Mouse (Mus musculus) stomach, embryonic 14.5 days (tissue): ENCODE results near the gene Hps5. TPM values are rescaled to one million over a fixed set of nuclear protein-coding genes. Genes with fewer than 3 reads are reported as not detected.
A peak's percentile ranks its signal among the peaks of the same experiment; 100 is the strongest.
"Not testable (repeated sequence)": the region's sequence is repeated elsewhere in the genome, so short reads cannot be mapped to it uniquely, and the experiment has no call there.

Experiments
- ATAC-seq: fragments of 200-750 bp; cut with Nextera tagmentation; 2 replicates; pipeline ENCODE4 v1.8.0; 2017; ENCODE audit warnings: low read depth, moderate TSS enrichment; ENCODE audit not compliant: insufficient number of reproducible peaks, insufficient read depth, low FRiP score
- H3K27ac ChIP-seq: fragments of 300-500 bp; sonication (generic); 2 replicates; pipeline ENCODE4 v1.5.1; 2014; ENCODE audit warnings: mild to moderate bottlenecking, low read length, moderate library complexity, mixed read lengths
- H3K27me3 ChIP-seq: fragments of 300-500 bp; sonication (generic); 2 replicates; pipeline ENCODE4 v1.6.1; 2014; ENCODE audit warnings: low read length, control low read depth, mixed read lengths; ENCODE audit not compliant: control insufficient read depth, insufficient read depth
- H3K36me3 ChIP-seq: fragments of 300-500 bp; sonication (generic); 2 replicates; pipeline ENCODE4 v1.6.1; 2014; ENCODE audit warnings: mild to moderate bottlenecking, control low read depth, low read length, moderate library complexity, mixed read lengths; ENCODE audit not compliant: control insufficient read depth, insufficient read depth
- H3K4me1 ChIP-seq: fragments of 300-500 bp; sonication (generic); 2 replicates; pipeline ENCODE4 v1.6.1; 2014; ENCODE audit warnings: low read length, control low read depth, mixed read lengths; ENCODE audit not compliant: control insufficient read depth, insufficient read depth
- H3K4me2 ChIP-seq: fragments of 300-500 bp; sonication (generic); replicated peaks from 2 replicates; pipeline ENCODE4 v1.6.1; 2014; ENCODE audit warnings: low read depth, low read length, control low read depth
- H3K4me3 ChIP-seq: fragments of 300-500 bp; sonication (generic); 2 replicates; pipeline ENCODE4 v1.5.1; 2014; ENCODE audit warnings: low read depth, low read length, control low read depth
- H3K9ac ChIP-seq: fragments of 300-500 bp; sonication (generic); replicated peaks from 2 replicates; pipeline ENCODE4 v1.6.1; 2014; ENCODE audit warnings: low read depth, mild to moderate bottlenecking, control low read depth, low read length, moderate library complexity, mixed read lengths
- H3K9me3 ChIP-seq: fragments of 300-500 bp; sonication (generic); 2 replicates; pipeline ENCODE4 v1.6.1; 2016; ENCODE audit warnings: low read depth, low read length, control low read depth; ENCODE audit not compliant: control insufficient read depth
- WGBS: fragments of 180-500 bp; shearing (Covaris S2); extraction: QIAGEN DNeasy Blood & Tissue Kit; methylation state at CpG from one replicate; pipeline ENCODE4 v1.1.7; 2014; 5-methylcytosine and 5-hydroxymethylcytosine counted together
- polyA plus RNA-seq: library from polyadenylated mRNA; unstranded; fragments of >200 nt; fragmentation: Nextera tagmentation; extraction: Ambion mirVana; gene quantifications from 2 replicates; pipeline ENCODE4 v1.2.1, GENCODE M21; 2014

Gene Hps5
- polyA plus RNA-seq, 1 experiment from 2014 or later: 24.3 TPM

DNA sequence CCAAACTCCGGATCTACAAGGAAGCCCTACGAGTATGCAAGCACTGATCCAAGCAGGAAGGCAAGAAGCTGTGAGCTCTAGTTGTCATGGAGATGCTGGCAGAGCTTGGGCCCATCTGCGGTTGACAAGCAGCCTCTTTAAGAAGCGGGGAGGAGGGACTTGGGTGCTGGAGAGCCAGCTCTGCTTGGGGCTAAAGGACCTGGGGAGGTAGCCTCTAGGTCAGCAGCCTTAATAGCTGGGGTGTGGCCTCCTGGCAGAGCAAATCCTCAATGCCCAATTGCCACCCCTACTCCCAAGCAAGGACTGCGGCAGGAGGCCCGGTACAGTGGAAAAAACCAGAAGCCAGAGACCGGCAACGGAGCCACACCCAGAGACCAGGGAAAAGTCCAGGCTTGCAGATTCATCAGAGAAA lies 43.0 kb upstream of the Hps5 start:
- no peaks in the 10 kb centered on the region for H3K9me3 ChIP-seq
- ATAC-seq: peak; percentile 54
- H3K27ac ChIP-seq: peak overlapping the region; percentile 74; the same call in 1 of the 2 replicates
- no peak overlapping the region for H3K4me3 ChIP-seq
- H3K36me3 ChIP-seq: no peaks in the 10 kb centered on the region
- H3K27me3 ChIP-seq: no peaks in the 10 kb centered on the region
- 6% methylated on average over 8 of the region's 8 CpGs for WGBS
- peaks cover 21% of the 10 kb centered on the region; the same call in 1 of the 2 replicates for H3K4me1 ChIP-seq
- no peak overlapping the region for H3K9ac ChIP-seq
- no peak overlapping the region; the same call in 1 of the 2 replicates for H3K4me2 ChIP-seq

DNA sequence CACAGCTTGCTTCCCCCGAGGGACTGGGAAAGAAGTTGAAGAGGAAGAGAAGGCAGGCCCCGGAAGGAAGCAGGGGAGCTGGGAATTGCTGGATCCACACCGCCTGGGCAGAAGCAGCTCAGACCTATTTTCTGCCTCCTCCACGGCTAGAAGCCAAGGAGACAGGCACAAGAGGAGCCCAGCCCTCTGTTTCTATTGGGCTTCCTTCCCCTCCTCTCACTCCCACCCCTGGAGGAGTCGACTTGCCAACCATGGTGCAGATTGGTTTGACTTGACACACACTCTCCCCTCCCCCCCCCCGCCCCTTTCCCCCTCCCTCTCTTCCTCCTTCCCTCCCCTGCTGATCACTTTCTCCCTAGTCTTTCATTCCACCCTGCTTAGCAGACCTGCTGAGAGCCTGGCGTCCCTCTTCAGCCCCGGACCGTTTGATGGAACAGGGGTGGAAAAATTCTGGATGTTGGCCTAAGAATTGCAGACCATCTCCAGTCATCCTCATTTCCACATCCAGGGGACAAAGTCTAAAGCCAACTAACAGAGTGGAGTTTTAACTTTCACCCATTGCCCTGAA lies 42.3 kb upstream of the Hps5 start:
- Histone ChIP-seq H3K27ac (peak overlapping the region; percentile 74; the same call in 1 of the 2 replicates), H3K4me2 (0 out of 2 replicates have a peak overlapping the region, but pooled peaks have one; percentile 10), H3K27me3 (no peaks in the 10 kb centered on the region), H3K4me3 (no peak overlapping the region), H3K4me1 (peaks cover 21% of the 10 kb centered on the region; the same call in 1 of the 2 replicates), H3K9ac (no peak overlapping the region), H3K36me3 (no peaks in the 10 kb centered on the region), H3K9me3 (no peaks in the 10 kb centered on the region)
- 3% methylated on average over 9 of the region's 9 CpGs for WGBS
- peak; percentile 46; the same call in 1 of the 2 replicates for ATAC-seq

DNA sequence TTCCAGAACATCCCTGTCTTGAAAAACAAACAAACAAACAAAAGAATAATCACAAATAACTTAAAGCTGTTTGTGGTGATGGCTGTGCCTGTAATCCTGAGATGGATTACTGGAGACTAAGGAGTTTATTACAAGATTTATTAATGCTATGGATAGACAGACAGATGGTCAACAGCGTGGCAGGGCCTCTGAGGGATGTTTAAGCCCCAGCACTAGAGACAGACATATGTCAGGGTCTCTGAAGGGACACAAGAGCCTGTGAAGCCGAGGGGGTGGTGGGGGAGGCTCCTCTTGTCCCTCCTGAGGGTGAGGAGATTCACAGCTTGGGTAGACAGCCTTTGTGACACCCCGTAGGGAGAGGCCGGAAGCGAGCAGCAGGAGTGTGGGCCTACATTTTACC lies 41.2 kb upstream of the Hps5 start:
- Histone ChIP-seq H3K4me3 (no peak overlapping the region), H3K27me3 (no peaks in the 10 kb centered on the region), H3K36me3 (no peaks in the 10 kb centered on the region), H3K4me2 (no peak overlapping the region), H3K9ac (no peak overlapping the region), H3K4me1 (peaks cover 21% of the 10 kb centered on the region; the same call in 1 of the 2 replicates), H3K9me3 (no peaks in the 10 kb centered on the region), H3K27ac (no peak overlapping the region)
- no peak for ATAC-seq
- 65% methylated on average over 5 of the region's 5 CpGs for WGBS

DNA sequence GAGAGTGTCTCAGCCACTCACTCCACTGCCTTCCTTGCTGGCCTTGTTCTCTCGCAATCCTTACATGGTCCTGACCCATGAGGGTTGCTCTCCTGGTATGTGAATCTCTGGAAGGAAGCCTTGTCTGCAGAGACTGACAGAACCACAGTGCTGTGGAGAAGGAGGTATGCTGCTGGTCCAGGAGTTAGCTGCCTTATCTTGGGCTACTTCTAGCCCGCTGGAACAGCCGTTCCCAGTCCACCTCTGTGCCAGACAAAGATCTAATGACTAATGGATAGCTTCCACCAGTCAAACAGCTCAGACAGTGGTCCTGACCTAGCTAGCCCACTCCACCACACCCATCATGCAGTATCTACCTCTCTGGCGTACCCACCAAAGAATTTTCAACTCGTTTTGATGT lies 40.5 kb upstream of the Hps5 start:
- Histone ChIP-seq H3K4me1 (peaks cover 21% of the 10 kb centered on the region; the same call in 1 of the 2 replicates), H3K27me3 (no peaks in the 10 kb centered on the region), H3K4me2 (no peak overlapping the region), H3K4me3 (no peak overlapping the region), H3K9me3 (no peaks in the 10 kb centered on the region), H3K27ac (no peak overlapping the region), H3K36me3 (no peaks in the 10 kb centered on the region), H3K9ac (no peak overlapping the region)
- ATAC-seq: no peak
- 61% methylated on average over 5 of the region's 5 CpGs for WGBS

DNA sequence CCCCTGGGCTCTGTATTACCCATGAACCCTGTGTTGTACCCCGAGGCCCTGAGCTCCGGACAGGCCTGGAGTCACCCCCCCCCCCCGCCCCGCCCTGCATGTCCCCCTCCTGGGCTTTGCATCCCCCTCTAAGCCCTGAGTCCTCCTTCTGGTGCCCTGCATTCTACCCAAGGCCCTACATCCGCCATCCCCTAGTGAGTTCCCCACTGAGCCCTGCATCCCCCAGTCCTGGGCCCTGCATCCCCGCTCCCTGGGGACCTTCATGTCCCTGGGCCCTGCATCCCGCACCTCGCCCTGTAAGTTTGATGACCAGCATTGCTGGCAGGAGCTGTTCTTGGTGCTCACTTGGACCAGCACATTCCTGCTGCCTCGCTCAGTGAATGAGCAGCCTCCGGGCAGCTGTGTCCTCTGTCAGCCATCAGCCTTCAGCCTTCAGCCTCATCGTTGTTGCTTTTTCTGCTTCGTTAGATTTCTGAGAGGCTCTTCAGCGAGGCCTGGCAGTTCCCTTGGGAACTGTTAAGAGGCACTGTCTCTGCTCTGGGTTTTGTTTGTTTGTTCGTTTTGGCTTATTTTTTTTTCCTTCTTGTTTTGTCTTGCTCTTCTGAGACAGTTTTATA lies 39.2 kb upstream of the Hps5 start:
- H3K36me3 ChIP-seq: no peaks in the 10 kb centered on the region
- H3K9me3 ChIP-seq: no peaks in the 10 kb centered on the region
- H3K4me1 ChIP-seq: peaks cover 18% of the 10 kb centered on the region; the same call in 1 of the 2 replicates
- H3K9ac ChIP-seq: no peak overlapping the region
- H3K27ac ChIP-seq: no peak overlapping the region
- no peak for ATAC-seq
- no peak overlapping the region for H3K4me2 ChIP-seq
- H3K27me3 ChIP-seq: no peaks in the 10 kb centered on the region
- WGBS: 55% methylated on average over 14 of the region's 14 CpGs
- H3K4me3 ChIP-seq: no peak overlapping the region

DNA sequence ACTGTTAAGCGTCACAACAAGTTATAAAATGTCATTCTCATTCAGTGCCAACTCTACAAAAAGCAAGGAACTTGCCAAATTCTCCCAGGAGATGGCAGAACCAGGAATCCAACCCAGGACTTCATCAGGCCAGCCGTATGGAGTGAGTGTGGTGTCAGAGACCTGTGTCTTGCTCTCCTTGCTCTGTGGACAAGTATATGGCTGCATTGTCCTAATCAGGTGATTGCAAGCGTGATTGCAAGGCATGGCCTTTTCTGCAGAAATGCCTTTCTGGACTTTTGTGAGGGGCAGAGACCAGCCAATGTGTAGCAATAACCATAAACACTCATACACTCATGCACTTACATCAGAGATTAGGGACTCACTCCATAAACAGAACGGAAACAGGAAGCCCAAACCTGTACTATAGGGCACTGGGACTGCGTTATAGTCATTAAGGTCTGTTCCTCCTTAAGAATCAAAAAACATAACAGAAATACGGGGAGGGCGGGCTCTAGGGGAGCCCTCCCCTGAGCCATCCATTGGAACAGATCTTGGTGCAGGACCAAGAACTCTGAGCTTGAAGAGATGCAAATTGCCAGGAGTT lies 37.9 kb upstream of the Hps5 start:
- 82% methylated on average over 7 of the region's 7 CpGs for whole genome bisulfite sequencing

DNA sequence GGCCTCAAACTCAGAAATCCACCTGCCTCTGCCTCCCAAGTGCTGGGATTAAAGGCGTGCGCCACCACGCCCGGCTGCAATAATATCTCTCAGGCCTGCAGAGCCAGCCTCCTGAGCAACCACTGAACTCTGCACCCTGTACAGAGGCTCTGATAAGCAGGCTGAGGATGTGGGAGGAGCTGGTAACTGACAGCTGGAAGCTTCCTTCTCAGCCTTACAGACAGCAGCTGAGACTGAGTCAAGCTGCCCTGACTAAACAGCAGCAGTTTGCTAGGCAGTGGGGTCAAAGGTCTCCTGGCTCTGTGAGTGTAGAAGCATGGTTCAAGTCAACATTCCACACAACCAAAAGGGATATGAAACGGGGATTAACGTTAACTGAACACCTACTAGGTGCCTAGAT lies 37.4 kb upstream of the Hps5 start:
- no peak overlapping the region for H3K4me3 ChIP-seq
- WGBS: 55% methylated on average over 6 of the region's 6 CpGs
- no peaks in the 10 kb centered on the region for H3K27me3 ChIP-seq
- no peak overlapping the region for H3K9ac ChIP-seq
- ATAC-seq: peak; percentile 61; the same call in 1 of the 2 replicates
- H3K36me3 ChIP-seq: no peaks in the 10 kb centered on the region
- no peak overlapping the region for H3K27ac ChIP-seq
- no peaks in the 10 kb centered on the region for H3K9me3 ChIP-seq
- H3K4me2 ChIP-seq: no peak overlapping the region
- H3K4me1 ChIP-seq: peaks cover 5% of the 10 kb centered on the region; the same call in 1 of the 2 replicates

More for the DNA sequence above, 37.9 kb upstream of the Hps5 start:
- Histone ChIP-seq H3K27me3 (no peaks in the 10 kb centered on the region), H3K9me3 (no peaks in the 10 kb centered on the region), H3K27ac (no peak overlapping the region), H3K9ac (no peak overlapping the region), H3K4me1 (peaks cover 10% of the 10 kb centered on the region; the same call in 1 of the 2 replicates), H3K36me3 (no peaks in the 10 kb centered on the region), H3K4me2 (no peak overlapping the region), H3K4me3 (no peak overlapping the region)
- no peak for ATAC-seq

DNA sequence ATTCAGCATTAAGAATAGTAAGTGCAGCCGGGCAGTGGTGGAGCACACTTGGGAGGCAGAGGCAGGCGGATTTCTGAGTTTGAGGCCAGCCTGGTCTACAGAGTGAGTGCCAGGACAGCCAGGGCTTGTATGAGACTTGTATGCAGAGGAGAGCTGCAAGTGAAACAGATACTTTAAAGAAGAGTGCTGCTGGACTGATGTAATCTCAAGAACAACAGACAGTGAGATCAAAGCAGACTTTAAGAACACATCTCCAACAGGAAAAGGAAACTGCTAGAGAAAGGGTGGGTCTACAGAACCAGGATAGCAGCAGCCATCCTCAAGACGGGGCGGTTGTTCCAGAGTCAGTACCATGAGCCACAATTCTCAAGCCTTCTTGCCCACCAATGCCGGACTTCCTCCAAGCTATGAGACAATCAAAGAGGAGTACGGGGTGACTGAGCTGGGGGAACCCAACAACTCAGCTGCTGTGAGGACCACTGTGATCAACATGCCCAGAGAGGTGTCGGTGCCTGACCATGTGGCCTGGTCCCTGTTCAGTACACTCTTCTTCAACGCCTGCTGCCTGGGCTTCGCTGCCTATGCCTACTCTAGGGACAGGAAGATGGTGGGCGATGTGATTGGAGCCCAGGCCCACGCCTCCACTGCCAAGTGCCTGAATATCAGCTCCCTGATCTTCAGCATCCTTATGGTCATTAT lies 36.4 kb upstream of the Hps5 start:
- H3K27me3 ChIP-seq, H3K9ac ChIP-seq, H3K9me3 ChIP-seq, H3K4me3 ChIP-seq, ATAC-seq, H3K27ac ChIP-seq, H3K4me2 ChIP-seq, H3K36me3 ChIP-seq, H3K4me1 ChIP-seq: not testable (repeated sequence)
- 91% methylated on average over 11 of the region's 11 CpGs for WGBS
